Mouse (Mus musculus): ENCODE data around the gene Wscd2.

DNA sequence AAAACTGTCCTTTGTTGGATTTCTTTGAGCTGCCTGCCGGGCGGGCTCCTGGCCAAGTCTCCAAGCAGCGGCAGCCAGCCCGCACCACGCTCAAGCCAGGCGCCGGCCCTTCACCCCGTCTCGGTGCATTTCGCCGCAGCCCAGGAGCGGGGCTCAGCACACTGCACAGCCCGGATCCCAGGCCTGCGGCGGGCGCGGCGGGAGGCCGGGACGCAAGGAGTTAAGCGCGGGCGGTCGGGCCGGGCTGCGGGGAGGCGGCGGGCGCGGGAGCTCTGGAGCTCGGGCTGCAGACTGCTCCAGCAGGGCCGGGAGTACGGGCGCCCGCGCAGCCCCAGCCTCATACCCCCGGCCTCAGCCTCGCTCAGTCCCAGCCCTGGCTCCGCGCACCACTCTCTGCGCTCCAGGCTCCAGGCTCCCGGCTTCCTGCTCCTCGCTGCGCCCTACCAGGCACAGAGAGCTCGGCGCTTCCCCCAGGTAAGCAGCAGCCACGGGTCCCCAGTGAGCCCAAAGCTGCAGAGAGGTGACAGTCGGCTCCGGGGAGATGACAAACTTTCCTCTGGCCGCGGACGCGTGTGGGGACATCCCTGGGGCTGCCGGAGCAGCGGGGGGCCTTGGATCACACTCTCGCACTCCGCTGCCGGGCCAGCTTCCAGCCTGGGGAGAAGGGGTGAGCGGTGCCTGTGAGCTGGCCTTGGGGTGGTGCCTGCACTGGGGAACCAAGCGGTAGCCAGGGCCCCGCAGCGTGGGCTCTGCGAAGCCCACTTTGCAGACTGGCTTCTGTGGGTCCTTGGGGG, 531 bp downstream of the Wscd2 start:
- TF ChIP-seq FLI1 (IDR thresholded peaks at IDR 0.05; ENCODE audit: low read length): no peak
- TF ChIP-seq GATA1 (IDR thresholded peaks at IDR 0.05; ENCODE audit: borderline replicate concordance, low read length): no peak

Measured in megakaryocyte, embryonic 14.5 days (primary cell).